Mouse (Mus musculus) adrenal gland, adult 18-20 months (tissue): Measurements from ENCODE around the gene Pcsk4. TPM values are rescaled to one million over a fixed set of nuclear protein-coding genes. Genes with fewer than 3 reads are reported as not detected.

Experiments used
- DNase-seq, 2 experiments: peaks; one replicate each; pipeline ENCODE4 v3.0.0; 2021 to 2022; ENCODE audit warnings: low spot score in 2 of 2
- total RNA-seq, 2 experiments: library from RNA; stranded (reverse); gene quantifications; 1 replicate in 1 of 2; 2 replicates in 1 of 2; pipeline ENCODE4 v1.2.3; 2021

The Pcsk4 gene
- total RNA-seq, 2 experiments from 2014 or later: 1.6 to 3.1 TPM

DNA sequence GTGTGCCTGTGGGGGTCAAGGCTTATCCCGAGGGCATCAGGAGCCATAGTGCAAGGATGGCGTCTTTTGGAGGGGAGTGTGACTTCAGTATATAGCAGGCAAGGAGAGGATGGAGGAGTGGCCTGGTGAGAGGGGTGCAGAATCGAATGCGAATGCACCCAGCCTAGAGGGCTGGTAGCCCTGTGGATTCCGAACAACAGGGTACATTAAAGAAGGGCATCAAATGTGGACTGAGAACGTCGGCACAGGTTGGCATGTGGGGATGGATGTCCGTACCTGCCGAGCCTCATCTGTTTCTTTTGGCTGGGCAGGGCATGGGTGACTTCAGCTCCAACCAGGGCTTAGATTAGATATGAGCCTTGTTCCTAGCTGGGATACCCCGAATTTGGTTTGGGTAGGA is 29.5 kb downstream of the Pcsk4 start:
- no peak for DNase-seq

DNA sequence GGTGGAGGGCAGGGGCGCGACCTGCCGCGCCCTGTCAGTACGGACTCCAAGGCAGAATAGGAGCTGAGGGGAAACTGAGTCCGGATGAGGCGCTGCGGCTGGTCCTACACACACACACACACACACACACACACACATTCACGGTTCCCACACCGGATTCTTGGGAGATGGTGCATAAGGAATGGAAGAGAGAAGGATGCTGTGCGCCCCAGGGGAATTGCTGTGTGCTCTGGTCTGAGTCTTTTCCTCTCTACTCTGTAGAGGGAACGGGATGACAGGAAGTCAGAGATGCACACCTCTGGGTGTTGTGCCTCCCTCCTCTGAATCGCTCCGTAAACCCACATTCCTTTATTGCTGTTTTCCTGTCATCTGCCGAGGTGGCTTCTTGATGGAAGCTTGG is 30.0 kb downstream of the Pcsk4 start:
- DNase-seq: no peak

DNA sequence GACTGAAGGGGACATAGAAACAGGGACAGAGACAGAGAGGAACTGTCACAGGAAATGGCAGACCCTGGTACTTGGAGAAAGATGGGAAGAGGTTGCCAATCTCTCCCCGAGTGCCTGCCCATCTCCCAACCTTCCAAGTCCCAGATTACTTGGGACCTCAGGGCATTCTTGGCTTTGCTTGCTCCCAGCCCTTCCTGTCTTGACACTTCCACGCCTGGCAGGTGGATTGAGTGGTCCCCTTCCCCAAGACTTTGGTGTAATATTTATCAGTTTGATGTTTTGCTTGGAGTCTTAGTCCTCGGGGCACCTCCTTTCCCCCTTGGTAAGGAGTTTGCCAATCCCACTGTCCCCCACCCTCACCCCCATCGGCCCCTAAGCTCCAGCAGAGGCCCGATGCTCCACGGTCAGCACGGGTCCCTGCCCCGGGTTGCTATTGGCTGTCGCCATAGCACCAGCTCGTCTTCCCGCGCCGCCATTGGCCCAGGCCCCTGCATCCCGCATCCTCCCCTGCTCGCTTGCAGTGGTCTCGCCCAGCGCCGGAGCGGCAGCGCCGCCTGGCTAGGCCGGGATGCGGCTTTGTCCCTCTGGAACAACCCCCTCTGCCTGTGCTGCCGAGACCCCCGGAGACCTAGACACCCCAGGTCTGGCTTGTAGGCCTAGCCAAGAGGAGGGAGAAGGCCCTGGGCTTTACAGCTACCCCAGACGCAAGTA is 30.6 kb downstream of the Pcsk4 start:
- DNase-seq: no peak

DNA sequence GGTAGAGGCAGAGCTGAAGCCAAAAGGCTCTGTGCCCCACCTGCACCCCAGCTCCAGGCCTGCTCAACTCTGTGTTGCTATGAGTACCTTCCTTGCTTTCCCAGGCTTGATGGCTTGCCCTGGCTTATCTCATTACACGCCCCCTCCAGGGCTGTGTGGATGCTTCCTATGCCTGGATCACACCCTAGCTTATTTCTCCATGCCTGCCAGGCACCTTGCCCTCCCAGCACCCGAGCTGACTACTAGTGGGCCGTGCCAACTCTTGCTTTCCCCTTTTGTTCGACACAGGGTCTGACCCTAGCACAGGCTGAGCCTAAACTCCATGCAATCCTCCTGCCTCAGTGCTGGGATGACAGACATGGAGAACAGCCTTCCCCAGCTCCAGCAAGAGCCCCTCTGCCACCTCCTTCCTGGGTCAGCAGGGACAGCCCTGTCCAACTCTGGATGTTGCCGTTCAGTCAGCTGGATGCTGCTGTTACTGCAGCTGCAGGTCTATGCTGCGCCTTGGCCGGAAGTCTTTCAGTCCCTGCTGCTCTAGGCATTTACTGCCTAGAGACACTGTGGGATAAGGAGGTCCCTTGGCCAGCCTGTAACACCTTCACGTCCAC is 31.7 kb downstream of the Pcsk4 start:
- no peak for DNase-seq

DNA sequence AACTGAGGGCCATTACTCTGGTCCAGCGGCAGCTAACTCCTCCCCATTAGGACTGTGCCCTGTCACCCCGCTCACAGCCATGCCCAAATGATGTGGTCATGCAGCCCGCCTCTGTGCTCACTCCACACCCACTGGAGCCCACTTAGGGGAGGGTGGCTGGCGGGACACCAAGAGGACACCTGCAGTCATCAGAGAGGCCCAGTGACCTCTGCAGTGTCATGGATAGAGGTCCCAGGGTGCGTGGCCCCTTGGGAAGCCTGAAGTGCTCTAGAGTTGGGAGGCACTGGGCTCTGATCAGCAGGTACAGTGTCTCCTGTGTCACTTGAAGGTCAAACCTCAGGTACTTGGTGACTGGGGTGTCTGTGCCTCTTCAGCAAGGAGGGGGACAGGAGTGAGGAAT is 32.5 kb downstream of the Pcsk4 start:
- DNase-seq: no peak

DNA sequence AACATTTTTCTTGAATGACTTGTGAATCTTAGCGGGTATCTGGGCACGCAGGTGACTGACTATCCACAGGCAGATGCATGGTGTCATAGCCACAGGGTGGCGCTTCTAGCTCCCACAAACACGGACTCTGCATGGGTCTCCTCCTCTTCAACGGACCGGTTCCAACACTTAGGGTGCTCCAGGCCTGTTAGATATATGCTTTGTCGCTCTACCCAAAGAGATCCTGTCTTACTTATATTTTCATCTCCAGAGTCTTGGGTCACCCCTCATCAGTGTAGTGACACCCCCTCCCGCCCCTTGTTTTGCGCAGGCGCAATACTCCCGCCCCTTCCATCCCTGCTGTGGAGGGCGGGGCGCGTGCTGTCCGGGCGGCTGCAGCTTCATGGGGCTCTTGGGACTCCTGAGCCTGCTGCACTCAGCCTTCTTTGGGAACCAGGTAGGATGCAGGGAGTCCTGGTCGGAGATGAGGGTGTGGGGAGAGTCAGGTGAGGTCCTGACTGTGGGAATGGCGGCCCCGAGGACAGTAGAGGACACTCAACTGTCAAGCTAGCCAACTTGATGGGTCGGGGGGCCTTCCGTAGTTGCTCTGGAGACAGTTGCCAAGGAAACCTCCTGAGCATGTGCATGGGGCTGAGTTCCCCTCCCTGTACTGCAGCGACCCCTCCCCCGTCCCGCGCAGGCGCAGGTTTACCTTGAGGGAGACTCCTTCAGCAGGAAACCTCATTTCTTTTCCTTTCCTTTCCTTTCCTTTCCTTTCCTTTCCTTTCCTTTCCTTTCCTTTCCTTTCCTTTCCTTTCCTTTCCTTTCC is 33.5 kb downstream of the Pcsk4 start, which contains the start of gene Apc2:
Gene Apc2 (plus strand): TSS at position 360 of the 808 bp plus-strand sequence.
- DNase-seq: peak; percentile 62 to 63

DNA sequence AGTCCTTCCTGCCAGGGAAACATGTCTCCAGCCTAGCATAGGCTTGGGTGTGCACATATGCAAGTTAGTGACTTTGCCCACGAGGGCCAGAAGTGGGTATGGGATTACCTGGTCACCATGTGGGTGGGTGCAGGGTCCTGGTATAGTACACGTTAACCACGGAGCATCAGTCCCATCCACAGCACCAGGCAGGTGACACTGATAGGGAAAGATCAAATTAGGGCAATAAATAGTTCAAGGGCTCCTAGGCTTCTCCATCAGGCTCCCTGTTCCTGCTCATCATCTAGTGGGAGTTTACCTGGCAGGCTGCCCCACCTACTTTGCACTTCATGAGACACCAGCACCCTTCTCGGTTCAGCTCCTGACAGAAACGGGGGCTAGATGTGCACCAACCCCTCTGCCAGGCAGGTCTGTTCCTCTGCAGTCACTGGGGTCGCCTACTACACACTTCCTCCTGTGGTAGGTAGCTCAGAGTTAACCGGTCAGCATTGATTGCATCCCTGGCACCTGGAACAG is 34.5 kb downstream of the Pcsk4 start:
- no peak for DNase-seq

DNA sequence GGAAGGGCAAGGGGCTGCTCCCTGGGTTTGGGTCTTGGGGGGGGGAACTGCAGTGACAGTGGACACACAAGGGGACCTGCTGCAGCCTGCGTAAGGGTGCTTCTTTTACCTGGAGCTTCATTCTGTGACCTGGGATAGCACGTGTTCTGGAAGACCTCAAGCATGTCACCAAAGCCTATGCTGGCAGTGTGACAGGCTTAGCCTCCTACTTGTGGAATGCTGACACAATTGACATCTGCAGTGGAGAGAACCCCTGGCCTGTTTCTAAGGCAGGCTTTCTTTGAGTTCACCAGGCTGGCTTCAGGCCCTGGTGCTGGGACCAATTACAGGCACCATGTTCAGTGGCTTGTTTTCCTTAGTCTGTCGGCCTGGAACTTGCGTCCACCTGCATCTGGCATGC is 35.0 kb downstream of the Pcsk4 start:
- DNase-seq: no peak

DNA sequence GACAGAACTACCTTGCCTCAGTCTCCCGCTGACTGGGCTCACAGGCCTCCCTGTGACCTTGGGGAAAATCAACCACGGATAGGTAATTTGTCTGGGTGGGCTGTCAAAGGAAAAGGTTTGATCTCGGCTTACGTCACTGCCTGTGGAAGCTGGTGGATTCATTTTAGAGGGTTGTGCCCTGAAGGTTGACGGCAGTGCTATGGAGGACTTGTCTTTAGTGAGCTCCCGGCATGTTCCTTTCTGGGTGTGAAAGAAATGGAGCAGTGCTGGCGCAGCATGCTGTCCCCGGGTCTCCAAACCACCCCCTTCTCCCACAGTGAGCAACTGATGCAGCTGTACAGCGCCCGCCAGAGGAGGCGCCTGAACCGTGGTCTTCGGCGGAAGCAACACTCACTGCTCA is 36.0 kb downstream of the Pcsk4 start:
- DNase-seq: no peak

DNA sequence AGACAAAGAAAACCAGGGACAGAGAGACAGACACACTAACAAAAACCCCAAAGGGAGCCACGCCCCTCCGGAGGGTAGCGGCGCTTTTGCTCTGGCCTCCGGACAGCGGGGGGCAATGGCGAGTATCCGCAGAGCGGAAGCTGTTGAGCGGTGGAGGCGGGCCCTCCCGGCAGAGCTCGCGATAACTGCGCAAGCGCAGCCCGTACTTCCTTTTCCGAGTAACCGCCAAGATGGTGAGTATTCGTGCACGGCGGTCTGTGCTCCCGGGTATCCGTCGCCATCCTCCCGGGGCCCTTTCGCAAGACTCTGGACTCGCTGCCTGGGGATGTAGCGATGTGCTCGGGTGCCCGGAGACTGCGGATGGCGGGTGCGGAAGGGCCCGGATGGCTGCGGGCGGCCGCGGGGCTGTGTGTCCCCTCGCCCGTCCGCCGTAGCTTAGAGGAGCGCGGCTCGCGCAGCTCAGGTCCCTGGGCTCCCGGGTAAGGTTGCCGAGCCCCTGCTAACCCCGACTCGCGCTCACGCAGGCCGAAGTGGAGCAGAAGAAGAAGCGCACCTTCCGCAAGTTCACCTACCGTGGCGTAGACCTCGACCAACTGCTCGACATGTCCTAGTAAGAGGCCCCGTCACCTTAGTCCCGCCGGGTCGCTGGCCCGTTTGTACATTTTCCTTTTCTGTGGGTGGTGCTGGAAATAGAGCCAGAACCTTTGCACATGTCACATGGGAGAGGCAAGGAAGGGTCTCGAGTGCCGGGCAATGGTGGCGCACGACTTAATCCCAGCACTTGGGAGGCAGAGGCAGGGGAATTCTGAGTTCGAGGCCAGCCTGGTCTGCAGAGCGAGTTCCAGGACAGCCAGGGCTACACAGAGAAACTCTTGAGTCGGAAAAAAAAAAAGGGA is 36.8 kb downstream of the Pcsk4 start, which contains the start of gene Rps15:
Gene Rps15 (plus strand): TSS at position 203 of the 896 bp plus-strand sequence.
- DNase-seq: peak; percentile 91 to 93

DNA sequence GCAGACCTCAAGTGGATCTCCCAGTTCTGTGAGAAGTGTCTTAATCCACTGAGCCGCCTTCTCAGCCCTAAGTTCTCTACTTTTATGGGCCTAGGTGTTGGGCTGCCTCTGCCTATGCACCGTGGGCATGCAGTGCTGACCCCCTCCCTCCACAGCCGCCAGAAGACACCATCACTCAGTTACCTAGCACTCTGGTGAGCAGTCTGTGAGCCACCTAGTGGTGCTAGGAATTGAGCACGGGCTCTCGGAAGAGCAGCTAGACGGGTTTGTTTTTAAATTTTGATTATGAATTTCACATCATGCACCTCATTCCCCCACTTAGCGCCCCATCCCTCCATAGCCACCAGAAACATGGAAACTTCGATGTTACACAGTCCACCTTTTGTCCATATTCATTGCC is 40.6 kb downstream of the Pcsk4 start:
- no peak for DNase-seq

DNA sequence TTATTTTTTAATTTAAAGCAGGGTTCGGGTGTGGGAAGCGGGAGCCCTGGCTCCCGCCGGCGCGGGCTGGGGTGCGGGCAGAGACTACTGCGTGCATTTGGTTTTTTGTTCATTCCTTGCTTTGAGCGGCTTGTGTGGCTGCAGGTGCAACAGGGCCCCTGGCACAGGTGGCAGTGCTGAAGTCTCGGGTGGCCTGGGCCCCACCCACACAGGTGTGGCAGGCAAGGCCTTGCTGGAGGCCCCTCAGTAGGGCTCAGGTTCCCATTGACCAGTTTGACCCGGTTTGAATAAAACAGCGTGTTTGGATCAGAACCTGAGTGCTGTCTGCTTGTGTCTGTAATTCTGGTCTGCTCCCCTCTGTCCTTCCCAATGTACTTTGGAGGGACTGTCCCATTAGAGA is 41.2 kb downstream of the Pcsk4 start:
- DNase-seq: no peak

DNA sequence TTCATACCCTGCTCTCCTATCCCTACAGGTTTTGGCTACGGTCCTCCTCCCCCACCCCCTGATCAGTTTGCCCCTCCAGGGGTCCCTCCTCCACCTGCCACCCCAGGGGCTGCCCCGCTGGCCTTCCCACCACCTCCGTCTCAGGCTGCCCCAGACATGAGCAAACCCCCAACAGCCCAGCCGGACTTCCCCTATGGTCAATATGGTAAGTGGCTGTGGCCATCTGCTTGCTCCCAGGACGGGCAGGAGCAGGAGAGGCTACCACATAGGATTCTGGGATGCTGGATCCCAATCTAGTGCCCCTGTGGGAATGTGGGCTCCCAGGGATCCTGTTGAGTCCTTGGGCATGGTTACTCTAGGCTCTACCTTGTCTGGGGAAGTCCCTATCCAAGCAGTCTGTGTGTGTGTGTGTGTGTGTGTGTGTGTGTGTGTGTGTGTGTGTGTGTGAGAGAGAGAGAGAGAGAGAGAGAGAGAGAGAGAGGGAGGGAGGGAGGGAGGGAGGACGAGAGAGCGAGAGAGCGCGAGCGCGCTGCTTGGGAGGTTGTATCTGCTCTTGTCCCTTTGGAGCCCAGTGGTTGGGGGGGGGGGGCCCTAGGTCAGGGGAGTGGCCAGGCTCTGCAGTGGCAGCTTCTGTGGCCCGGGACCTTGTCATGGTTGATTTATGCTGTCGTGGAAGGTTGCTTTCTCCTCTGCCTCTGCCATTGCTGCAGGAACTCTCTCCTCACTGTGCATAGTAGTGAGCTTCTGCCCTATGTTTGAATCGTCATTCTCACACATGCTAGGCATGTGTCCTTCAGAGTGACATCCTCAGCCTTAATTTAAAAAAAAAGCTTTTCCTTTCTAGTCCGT is 43.9 kb downstream of the Pcsk4 start:
- DNase-seq: peak in 1 of 2 experiments; percentile 28

DNA sequence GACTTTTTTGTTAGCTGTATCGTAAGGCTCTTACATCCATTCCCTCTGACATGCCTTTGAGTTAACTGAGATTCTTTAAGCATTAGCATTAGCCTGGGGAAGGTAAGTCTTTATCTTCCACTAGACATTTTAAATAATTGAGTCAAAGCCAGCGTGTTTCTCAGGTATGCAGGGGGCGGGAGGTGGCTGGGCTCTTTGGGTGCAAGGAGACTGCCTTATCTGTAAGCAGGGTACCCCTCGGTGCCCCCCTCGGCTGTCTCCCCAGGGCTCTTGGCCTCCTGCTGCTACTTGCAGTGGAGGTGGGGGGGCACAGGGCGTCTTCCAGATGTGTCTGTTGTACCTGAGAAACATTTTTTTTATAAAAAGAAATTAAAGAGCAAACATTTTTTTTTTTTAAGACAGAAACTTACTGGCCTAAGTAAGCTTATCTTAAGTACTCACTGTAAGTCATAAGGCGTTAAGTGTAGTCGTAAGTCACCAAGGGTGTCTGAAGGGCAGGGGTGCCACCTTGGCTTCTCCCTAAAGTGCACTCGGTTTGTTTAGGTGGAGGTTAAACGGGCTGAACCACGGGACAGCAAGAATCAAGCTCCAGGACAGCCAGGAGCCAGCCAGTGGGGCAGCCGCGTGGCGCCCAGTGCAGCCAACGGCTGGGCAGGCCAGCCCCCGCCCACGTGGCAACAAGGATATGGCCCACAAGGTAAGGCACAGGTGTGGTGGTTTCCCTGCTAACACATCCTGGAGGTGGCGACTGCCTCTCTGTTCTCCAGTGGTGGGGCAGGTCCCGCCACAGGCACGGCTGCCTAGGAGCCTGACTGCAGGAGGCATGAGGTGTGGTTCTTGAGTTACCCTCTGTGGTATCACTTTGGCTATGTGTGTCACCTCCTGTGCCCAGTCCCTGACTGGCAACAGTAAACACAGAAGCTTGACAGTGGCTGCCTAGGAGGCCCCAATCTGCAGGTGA is 46.5 kb downstream of the Pcsk4 start:
- peak in 1 of 2 experiments; percentile 19 for DNase-seq

DNA sequence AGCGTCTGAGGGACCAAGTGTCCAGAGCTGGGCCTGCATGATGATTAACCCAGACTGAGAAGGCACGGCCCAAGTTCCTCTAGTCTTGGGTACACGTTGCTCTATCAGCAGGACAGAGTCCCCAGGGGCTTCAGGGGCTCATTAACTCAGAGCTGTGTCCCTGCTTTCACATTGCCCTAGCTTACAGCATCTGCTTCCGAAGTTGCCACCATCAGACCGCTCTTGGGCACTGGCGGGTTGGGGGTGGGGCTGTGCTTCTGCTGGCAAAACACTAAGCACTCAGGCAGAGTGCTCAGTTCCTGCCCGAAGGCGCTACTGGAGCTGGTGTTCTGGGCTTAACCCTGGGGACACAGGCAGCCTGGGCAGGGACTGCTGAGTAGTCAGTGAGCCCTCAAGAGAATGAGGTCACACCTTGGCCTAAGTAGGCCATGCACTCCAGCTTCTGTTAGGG is 47.4 kb downstream of the Pcsk4 start:
- DNase-seq: peak in 1 of 2 experiments; percentile 31

DNA sequence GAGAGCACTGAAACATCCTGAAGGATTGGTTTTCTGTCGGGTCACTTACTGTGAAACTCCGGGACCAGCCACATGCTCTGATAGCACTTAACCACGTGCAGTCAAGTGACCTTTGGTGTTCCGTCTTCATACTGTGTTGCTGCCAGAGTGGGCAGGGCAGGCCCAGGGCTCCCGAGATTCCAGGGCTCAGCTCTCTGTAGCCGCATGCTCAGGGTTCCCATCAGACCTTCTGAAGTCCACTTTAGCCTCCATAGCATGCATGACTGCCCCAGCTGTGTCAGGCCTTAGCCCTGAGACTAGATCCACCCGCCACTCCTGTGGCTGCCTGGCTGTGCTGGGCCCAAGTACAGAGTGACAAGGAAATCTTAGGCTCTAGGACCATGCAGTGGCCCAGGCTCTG is 48.0 kb downstream of the Pcsk4 start:
- no peak for DNase-seq

DNA sequence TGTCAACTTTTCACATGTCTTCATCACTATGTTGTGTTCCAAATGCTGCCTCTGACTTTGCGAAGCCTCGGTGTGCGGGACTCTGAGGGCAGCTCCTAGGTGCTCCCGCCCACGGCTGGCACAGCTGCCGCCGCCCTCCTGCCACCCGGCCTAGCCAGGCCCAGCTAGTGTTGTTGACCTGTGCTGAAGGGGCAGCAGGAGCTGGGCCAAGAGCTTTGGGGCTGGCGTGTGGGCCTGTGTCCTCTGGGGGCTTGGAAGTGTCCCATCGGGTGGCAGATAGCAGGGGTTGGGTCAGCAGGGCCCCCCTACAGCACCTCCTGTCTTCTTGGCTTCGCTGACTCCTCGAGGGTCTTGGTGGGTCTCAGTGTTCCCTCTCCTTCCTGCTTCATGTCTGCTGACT is 50.0 kb downstream of the Pcsk4 start:
- peak in 1 of 2 experiments; percentile 19 for DNase-seq

DNA sequence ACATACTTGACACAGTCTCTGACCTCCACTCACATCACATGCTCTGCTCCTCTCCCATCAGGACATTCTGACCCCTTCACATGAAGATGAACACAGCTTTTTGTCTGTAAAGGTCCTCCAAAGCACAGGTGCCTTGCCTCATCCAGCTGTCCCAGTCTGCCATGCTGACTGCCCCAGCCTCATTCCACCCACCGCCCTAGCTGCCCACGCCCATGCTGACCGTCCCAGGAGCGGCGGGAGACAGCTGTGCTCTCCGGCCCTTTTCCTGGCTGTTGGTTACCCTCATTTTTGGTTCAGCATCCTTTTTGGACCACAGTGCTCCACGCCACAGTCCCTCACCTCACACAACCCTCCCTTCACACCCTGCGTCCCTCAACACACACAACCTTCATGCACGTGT is 50.9 kb downstream of the Pcsk4 start:
- peak in 1 of 2 experiments; percentile 17 for DNase-seq
